Mouse (Mus musculus) B cell, adult 62 days (primary cell): ENCODE data around the gene Zmynd15. TPM values are rescaled to one million over a fixed set of nuclear protein-coding genes. Genes with fewer than 3 reads are reported as not detected.

ENCODE experiments used
- total RNA-seq: library from RNA; stranded (reverse); gene quantifications from 4 replicates; pipeline ENCODE4 v1.2.4, GENCODE M21; 2023

Gene Zmynd15
- total RNA-seq: 0.41 to 3.1 TPM (median 0.87 TPM) in 4 replicates

GRCm38 (mm10) chr11:70458688-70459600 lies at the start of gene Zmynd15:
Zmynd15 (plus strand) TSS chr11:70459433.

GRCm38 (mm10) chr11:70409594-70410296 lies 49.5 kb upstream of the Zmynd15 start, which contains the start of gene Pelp1:
Pelp1 (minus strand) TSS chr11:70410031.

GRCm38 (mm10) chr11:70432048-70432894 lies 27.0 kb upstream of the Zmynd15 start, which contains the start of gene Arrb2:
Arrb2 (plus strand) TSS chr11:70432635.

GRCm38 (mm10) chr11:70451797-70452498 lies 7.3 kb upstream of the Zmynd15 start, which contains the start of gene Med11:
Med11 (plus strand) TSS chr11:70451919.

GRCm38 (mm10) chr11:70459601-70460101 lies 418 bp downstream of the Zmynd15 start, which contains the start of gene Cxcl16:
Cxcl16 (minus strand) TSS chr11:70459984.

GRCm38 (mm10) chr11:70504970-70505369 lies 45.7 kb downstream of the Zmynd15 start, which contains the start of gene Tm4sf5:
Tm4sf5 (plus strand) TSS chr11:70505244.

GRCm38 (mm10) chr11:70514288-70514687 lies 55.1 kb downstream of the Zmynd15 start, which contains the start of gene Vmo1:
Vmo1 (minus strand) TSS chr11:70514616.

Other genes with a start within 250 kb of the Zmynd15 start
- gene Slc16a11, start 246.7 kb upstream of the Zmynd15 start, total RNA-seq: not detected in 4 replicates
- gene Slc16a13, start 238.4 kb upstream of the Zmynd15 start, total RNA-seq: 2.3 to 6.7 TPM (median 2.5 TPM) in 4 replicates
- gene Bcl6b, start 229.6 kb upstream of the Zmynd15 start, total RNA-seq: 0.38 to 0.97 TPM (median 0.72 TPM) in 3 of 4 replicates, not detected in the other
- 58.0 to 66.5 TPM (median 65.5 TPM) in 4 replicates for gene 0610010K14Rik, start 221.5 kb upstream of the Zmynd15 start, total RNA-seq
- gene Gm21988, start 219.6 kb upstream of the Zmynd15 start, total RNA-seq: 1.9 to 7.8 TPM (median 4.1 TPM) in 4 replicates
- gene Rnasek, start 219.6 kb upstream of the Zmynd15 start, total RNA-seq: 56.1 to 99.7 TPM (median 83.1 TPM) in 4 replicates
- gene Alox12, start 204.1 kb upstream of the Zmynd15 start, total RNA-seq: 0.18 to 0.31 TPM (median 0.26 TPM) in 3 of 4 replicates, not detected in the other
- not detected in 4 replicates for gene Alox12e, start 136.8 kb upstream of the Zmynd15 start, total RNA-seq
- 2.2 TPM in 1 of 4 replicates, not detected in the others for gene Alox15, start 107.4 kb upstream of the Zmynd15 start, total RNA-seq
- 26.2 to 28.3 TPM (median 27.4 TPM) in 4 replicates for gene Pelp1, start 49.4 kb upstream of the Zmynd15 start, total RNA-seq
- 96.8 to 105 TPM (median 102 TPM) in 4 replicates for gene Arrb2, start 26.8 kb upstream of the Zmynd15 start, total RNA-seq
- gene Med11, start 7.5 kb upstream of the Zmynd15 start, total RNA-seq: 41.2 to 54.4 TPM (median 43.1 TPM) in 4 replicates
- 8.6 to 11.2 TPM (median 9.8 TPM) in 4 replicates for gene Cxcl16, start 551 bp downstream of the Zmynd15 start, total RNA-seq
- not detected in 4 replicates for gene Tm4sf5, start 45.8 kb downstream of the Zmynd15 start, total RNA-seq
- gene Vmo1, start 55.2 kb downstream of the Zmynd15 start, total RNA-seq: not detected in 4 replicates
- not detected in 4 replicates for gene Gltpd2, start 59.8 kb downstream of the Zmynd15 start, total RNA-seq
- gene Psmb6, start 65.9 kb downstream of the Zmynd15 start, total RNA-seq: 123 to 130 TPM (median 128 TPM) in 4 replicates
- gene Gm40193, start 73.5 kb downstream of the Zmynd15 start, total RNA-seq: not detected in 4 replicates
- 3.6 to 6.9 TPM (median 4.8 TPM) in 4 replicates for gene Pld2, start 80.6 kb downstream of the Zmynd15 start, total RNA-seq
- 83.2 to 99.3 TPM (median 92.6 TPM) in 4 replicates for gene Mink1, start 103.4 kb downstream of the Zmynd15 start, total RNA-seq
- not detected in 4 replicates for gene 4930544D05Rik, start 156.4 kb downstream of the Zmynd15 start, total RNA-seq
- gene Chrne, start 159.8 kb downstream of the Zmynd15 start, total RNA-seq: 2.2 TPM in 1 of 4 replicates, not detected in the others
- not detected in 4 replicates for gene Gp1ba, start 179.7 kb downstream of the Zmynd15 start, total RNA-seq
- gene Rnf167, start 187.8 kb downstream of the Zmynd15 start, total RNA-seq: 191 to 209 TPM (median 198 TPM) in 4 replicates
- 63.0 to 77.8 TPM (median 66.3 TPM) in 4 replicates for gene Slc25a11, start 188.0 kb downstream of the Zmynd15 start, total RNA-seq
- 1,311 to 1,415 TPM (median 1,337 TPM) in 4 replicates for gene Pfn1, start 195.2 kb downstream of the Zmynd15 start, total RNA-seq
- gene Eno3, start 197.8 kb downstream of the Zmynd15 start, total RNA-seq: 27.9 to 35.0 TPM (median 31.9 TPM) in 4 replicates
- 34.1 to 44.3 TPM (median 40.2 TPM) in 4 replicates for gene Spag7, start 210.0 kb downstream of the Zmynd15 start, total RNA-seq
- 60.2 to 85.3 TPM (median 65.6 TPM) in 4 replicates for gene Camta2, start 228.7 kb downstream of the Zmynd15 start, total RNA-seq
- 1.4 to 2.5 TPM (median 2.2 TPM) in 4 replicates for gene Inca1, start 240.7 kb downstream of the Zmynd15 start, total RNA-seq
- 27.1 to 33.9 TPM (median 29.3 TPM) in 4 replicates for gene Kif1c, start 241.1 kb downstream of the Zmynd15 start, total RNA-seq